Mouse (Mus musculus): Measurements from ENCODE around the gene Prok2.

Prok2 gene

DNA sequence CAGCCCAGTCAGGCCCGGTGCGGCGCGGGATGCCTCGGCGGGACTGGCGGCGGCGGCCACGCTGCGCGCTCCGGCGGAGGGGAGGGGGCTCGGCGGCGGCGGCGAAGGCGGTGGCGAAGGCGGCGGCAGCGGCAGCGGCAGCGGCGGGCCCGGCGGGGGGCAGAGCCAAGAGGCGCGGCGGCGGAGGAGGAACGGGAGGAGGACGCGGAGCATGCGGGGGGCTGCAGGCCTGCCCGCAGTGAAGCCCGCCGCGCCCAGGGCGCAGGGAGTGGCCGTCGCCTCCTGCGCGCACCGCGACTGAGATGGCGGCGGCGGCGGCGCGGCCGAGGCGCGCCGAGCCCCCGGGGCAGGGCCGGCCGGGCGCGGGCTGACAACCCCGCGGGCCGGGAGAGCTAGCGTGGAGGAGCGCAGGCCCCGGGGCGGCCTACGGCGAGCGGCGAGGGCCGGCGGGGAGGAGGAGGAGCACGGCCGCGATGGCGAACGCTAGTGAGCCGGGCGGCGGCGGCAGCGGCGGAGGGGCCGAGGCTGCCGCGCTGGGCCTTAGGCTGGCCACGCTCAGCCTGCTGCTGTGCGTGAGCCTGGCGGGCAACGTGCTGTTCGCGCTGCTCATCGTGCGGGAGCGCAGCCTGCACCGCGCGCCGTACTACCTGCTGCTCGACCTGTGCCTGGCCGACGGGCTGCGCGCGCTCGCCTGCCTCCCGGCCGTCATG is 33.8 kb downstream of the Prok2 start, which contains the start of gene Gpr27:
Gpr27 (plus strand) TSS at position 474 of the 710 bp plus-strand sequence.
- DNase-seq, result peak; percentile 45

DNA sequence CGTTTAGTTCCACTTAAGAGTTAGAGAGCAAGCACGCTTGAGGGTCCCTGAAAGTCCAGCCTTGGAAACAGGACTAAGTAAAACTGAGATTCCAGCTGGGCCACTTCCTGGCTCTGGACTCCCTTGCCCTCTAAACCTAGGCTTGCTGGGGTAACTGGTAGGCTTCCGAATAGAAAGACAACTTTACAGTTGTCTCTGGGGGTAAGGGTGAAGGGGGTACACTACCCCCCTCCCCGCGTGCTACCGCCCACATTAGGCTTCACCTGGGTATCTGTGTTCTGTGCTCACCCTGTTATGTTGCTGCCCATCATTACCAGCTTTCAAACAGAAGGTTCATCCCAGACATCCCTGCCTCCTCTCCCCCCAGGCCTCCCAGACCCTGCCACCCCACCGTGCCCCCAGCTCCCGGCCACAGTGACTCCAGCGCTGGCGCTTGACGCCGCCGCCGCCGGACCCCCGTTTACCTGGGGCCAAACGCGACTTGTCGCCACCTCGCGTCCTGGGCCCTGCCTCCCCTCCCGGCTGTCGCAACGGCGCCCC is 34.5 kb downstream of the Prok2 start:
- no peak for DNase-seq

DNA sequence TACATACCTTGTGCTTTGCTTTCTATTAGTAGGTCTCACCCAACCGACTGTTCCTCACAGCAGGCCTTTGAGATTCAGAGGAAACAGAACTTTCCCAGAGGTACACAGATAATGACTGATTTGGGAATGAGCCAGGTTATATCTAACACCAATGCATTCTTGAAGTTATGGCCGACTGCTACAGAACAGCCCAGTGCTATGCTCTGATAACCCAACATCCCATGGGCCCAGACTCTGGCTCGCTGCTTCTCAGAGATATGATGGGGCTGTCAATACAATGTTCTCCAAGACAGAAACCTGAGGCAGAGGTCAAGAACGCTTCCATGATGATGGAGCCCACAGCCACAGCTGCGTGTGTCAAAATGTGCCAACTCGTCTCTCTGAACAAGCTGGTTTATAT is 37.7 kb downstream of the Prok2 start:
- DNase-seq, result no peak

DNA sequence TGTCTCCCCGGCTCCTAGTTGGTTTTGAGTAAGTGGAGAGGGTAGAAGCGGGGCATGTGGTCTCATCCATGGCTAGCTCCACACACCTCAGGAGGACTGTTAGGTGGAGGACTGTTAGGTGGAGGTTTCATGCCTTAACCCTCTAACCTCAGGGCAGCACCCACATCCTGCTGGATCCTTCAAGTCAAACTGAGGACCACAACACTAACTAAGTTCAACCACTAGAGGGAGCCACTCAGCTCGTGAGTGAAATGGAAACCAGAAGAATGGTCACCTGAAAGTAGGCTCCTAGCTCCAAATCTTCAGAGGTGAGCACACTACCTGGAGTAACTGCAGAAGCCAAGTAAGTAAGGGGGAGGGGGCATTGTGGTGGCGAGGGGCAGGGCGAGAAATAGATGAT is 41.3 kb downstream of the Prok2 start:
- DNase-seq, result no peak

DNA sequence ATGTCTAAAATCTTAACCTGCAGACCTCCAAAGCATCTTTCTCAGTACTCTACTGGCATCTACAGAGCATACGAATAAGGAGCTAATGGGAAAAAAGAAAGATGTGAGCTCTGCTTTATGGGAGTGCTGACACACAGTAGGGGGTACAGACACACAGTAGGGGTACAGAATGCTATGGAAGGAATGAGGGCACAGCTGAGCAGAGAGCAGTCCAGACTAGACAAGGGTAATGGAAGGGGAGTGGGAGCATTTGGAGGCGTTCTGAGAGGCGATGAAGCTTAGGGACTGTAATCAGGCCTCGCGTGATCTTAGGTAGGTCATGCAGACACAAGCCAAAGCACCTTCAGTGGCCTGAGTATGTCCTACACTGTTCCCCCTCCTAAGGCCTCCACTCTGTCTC is 42.2 kb downstream of the Prok2 start:
- no peak for DNase-seq

- no peak for DNase-seq
Observed at GRCm38 (mm10) chr6:99678108-99678507, 48.1 kb downstream of the Prok2 start.

GRCm38 (mm10) chr6:99677325-99677724 is 48.9 kb downstream of the Prok2 start:
- DNase-seq, result no peak

GRCm38 (mm10) chr6:99674482-99674881 is 51.7 kb downstream of the Prok2 start:
- DNase-seq, result no peak

GRCm38 (mm10) chr6:99671768-99672167 is 54.4 kb downstream of the Prok2 start:
- DNase-seq, result no peak

GRCm38 (mm10) chr6:99670481-99671119 is 55.6 kb downstream of the Prok2 start:
- DNase-seq, result peak; percentile 64

GRCm38 (mm10) chr6:99669481-99670325 is 56.5 kb downstream of the Prok2 start:
- DNase-seq, result peak; percentile 78

GRCm38 (mm10) chr6:99667290-99667689 is 58.9 kb downstream of the Prok2 start:
- no peak for DNase-seq

GRCm38 (mm10) chr6:99666318-99667171 is 59.6 kb downstream of the Prok2 start, which contains the start of the genes Eif4e3 and Gm20696:
Gene Eif4e3, minus strand, starts transcription at chr6:99666771.
Gene Gm20696, minus strand, starts transcription at chr6:99666797.
- DNase-seq, result no peak

DNA sequence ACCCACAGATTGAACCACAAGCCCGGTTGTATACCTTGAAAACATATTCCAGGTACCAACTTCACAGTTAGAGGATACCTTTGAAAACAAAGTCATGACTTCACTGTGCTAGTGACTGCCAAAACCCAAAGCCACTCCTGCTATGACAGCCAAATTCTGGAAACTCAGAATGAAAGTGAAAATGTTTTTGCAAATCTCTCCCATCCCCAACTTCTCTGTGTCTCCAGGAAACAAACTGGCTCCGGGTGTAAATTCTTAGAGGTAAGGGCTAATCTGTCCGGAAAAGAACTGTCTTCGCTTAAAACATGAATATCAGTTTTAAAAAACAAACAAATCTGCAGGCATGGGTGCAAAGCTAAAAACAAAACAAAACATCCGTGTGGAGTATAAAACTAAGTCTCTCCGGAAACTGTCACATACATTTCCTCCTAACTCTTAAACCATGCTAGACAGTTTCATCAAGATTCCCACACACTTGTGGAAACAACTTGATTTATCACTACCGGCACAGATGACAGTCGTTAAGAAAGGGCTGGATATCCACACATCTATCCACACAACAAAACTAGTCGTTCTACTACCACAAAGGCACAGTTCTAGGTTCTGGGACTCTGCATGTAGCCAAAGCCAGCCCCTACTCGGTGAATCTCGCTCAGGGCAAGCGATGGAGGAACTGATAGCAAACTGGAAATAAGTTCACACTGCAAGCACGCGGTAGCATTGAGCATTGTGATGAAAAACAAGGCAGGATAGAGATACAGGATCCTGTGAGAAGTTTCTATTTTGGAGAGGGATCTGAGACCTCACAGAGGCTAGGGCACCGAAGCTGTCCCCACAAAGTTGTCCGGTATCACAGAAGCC is 60.5 kb downstream of the Prok2 start:
- DNase-seq, result no peak

- DNase-seq, result no peak
Observed at GRCm38 (mm10) chr6:99663232-99663631, 63.0 kb downstream of the Prok2 start.

Data from right cerebral cortex, adult 18-20 months (tissue).